Mouse (Mus musculus) heart, postnatal 0 days (tissue): ENCODE measurements around the gene Pla1a.
A peak's percentile ranks its signal among the peaks of the same experiment; 100 is the strongest.

Source experiments
- CTCF ChIP-seq: IDR thresholded peaks from 2 replicates; pipeline ENCODE4 v1.5.1; 2016; ENCODE audit warnings: antibody characterized with exemption, control low read depth, low read depth
- EP300 ChIP-seq: IDR thresholded peaks from 2 replicates; pipeline ENCODE4 v1.6.1; 2016; ENCODE audit warnings: antibody characterized with exemption, low read depth

DNA sequence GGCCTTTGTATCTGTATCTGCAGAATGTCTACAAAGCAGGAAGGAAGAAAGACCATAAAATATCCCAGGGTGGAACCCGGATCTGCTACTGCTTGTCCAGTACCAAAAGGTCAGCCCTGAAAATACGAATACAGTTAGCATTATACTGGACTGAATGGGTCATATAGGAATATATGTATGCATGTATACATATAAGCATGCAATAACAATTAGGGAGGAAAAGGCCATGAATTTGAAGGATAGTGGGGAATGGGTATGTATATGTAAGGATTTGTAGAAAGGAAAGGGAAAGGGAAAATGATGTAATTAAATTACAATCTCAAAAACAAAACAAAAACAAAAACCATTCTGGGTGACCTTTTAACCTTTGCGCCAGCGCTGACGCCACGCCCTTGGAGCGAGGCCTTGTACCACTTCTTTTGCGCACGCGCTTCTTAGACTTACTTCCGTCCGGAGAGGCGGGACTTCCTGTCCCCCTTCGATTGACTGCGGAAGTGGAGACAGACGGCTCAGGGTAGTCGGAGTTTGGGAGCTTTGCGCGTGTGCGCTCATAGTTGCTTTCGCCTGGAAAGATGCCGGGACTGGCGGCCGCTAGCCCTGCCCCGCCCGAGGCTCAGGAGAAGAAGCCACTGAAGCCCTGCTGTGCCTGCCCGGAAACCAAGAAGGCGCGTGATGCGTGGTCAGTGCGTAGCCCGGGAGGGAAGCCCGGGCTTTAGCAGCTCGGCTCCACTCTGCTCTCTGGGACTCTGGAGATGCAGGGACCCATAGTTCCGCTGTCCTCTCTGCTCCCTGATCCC is 86.2 kb downstream of the Pla1a start, which contains the start of the genes Cox17 and Gm21987:
- TF ChIP-seq EP300 (peak; percentile 80), CTCF (no peak)
